Mouse (Mus musculus) ES-Bruce4 (cell line): ENCODE data around the gene Glis1. TPM values are rescaled to one million over a fixed set of nuclear protein-coding genes. Genes with fewer than 3 reads are reported as not detected.
A peak's percentile ranks its signal among the peaks of the same experiment; 100 is the strongest.

Source experiments
- H3K27ac ChIP-seq: 2 replicates; pipeline ENCODE4 v1.5.1; 2012; ENCODE audit warnings: low read length, inconsistent platforms; ENCODE audit not compliant: insufficient read depth
- H3K27me3 ChIP-seq: 2 replicates; pipeline ENCODE4 v1.6.1; 2012; ENCODE audit warnings: mild to moderate bottlenecking, low read length, inconsistent platforms; ENCODE audit not compliant: control insufficient read depth, poor library complexity, insufficient read depth, severe bottlenecking
- H3K36me3 ChIP-seq: 2 replicates; pipeline ENCODE4 v1.6.1; 2012; ENCODE audit warnings: inconsistent platforms, mild to moderate bottlenecking, low read length, moderate library complexity; ENCODE audit not compliant: control insufficient read depth, poor library complexity, insufficient read depth, severe bottlenecking
- H3K4me1 ChIP-seq: one replicate; pipeline ENCODE4 v1.8.1; 2011; ENCODE audit warnings: low read length; ENCODE audit not compliant: control insufficient read depth, insufficient read depth
- H3K4me3 ChIP-seq: 2 replicates; pipeline ENCODE4 v1.5.1; 2011; ENCODE audit warnings: low read depth, mild to moderate bottlenecking, low read length
- H3K9ac ChIP-seq: 2 replicates; pipeline ENCODE4 v1.6.1; 2012; ENCODE audit warnings: low read depth, mild to moderate bottlenecking, inconsistent platforms; ENCODE audit not compliant: poor library complexity, severe bottlenecking
- H3K9me3 ChIP-seq: replicated peaks from 2 replicates; pipeline ENCODE4 v1.6.1; 2012; ENCODE audit warnings: mild to moderate bottlenecking, low read length, inconsistent platforms; ENCODE audit not compliant: control insufficient read depth, poor library complexity, insufficient read depth, severe bottlenecking
- CTCF ChIP-seq: IDR thresholded peaks from one replicate; pipeline ENCODE4 v1.8.1; 2011; ENCODE audit warnings: low read depth, low read length
- EP300 ChIP-seq: IDR thresholded peaks from 2 replicates; pipeline ENCODE4 v1.6.1; 2011; ENCODE audit warnings: low read depth, low read length; ENCODE audit not compliant: insufficient read depth
- POLR2A ChIP-seq: IDR thresholded peaks from one replicate; pipeline ENCODE4 v1.8.1; 2011; ENCODE audit warnings: low read length; ENCODE audit not compliant: insufficient read depth
- polyA plus RNA-seq: library from polyadenylated mRNA; stranded (reverse); fragments of >200 nt; gene quantifications from 2 replicates; pipeline ENCODE4 v1.2.4, GENCODE M21; 2011; ENCODE audit warnings: low read depth; ENCODE audit not compliant: missing spikeins, insufficient read depth, insufficient read length

The Glis1 gene
- polyA plus RNA-seq, 1 experiment, result 0.28 TPM

GRCm38 (mm10) chr4:107652598-107653279 lies 218.3 kb downstream of the Glis1 start:
- Histone ChIP-seq H3K9ac (no peak overlapping the region), H3K9me3 (no peaks in the 10 kb centered on the region), H3K36me3 (no peaks in the 10 kb centered on the region), H3K4me1 (no peaks in the 10 kb centered on the region), H3K27ac (no peak overlapping the region), H3K27me3 (no peaks in the 10 kb centered on the region), H3K4me3 (no peak overlapping the region)
- TF ChIP-seq POLR2A (no peak), EP300 (no peak), CTCF (peak; percentile 76)

- no peaks in the 10 kb centered on the region for H3K27me3 ChIP-seq
- TF ChIP-seq POLR2A (no peak), EP300 (no peak), CTCF (no peak)
- no peak overlapping the region for H3K27ac ChIP-seq
- H3K4me1 ChIP-seq, result no peaks in the 10 kb centered on the region
- H3K9me3 ChIP-seq, result no peaks in the 10 kb centered on the region
- H3K4me3 ChIP-seq, result no peak overlapping the region
- no peak overlapping the region for H3K9ac ChIP-seq
- H3K36me3 ChIP-seq, result no peaks in the 10 kb centered on the region
Measured at GRCm38 (mm10) chr4:107653280-107653643, 218.9 kb downstream of the Glis1 start.

GRCm38 (mm10) chr4:107660649-107661048 lies 226.3 kb downstream of the Glis1 start:
- Histone ChIP-seq H3K27me3 (no peaks in the 10 kb centered on the region), H3K9ac (no peak overlapping the region), H3K4me3 (no peak overlapping the region), H3K9me3 (no peaks in the 10 kb centered on the region), H3K36me3 (no peaks in the 10 kb centered on the region), H3K27ac (no peak overlapping the region), H3K4me1 (no peaks in the 10 kb centered on the region)
- no peak for TF ChIP-seq CTCF
- no peak for TF ChIP-seq EP300
- TF ChIP-seq POLR2A, result no peak

GRCm38 (mm10) chr4:107668514-107668913 lies 234.1 kb downstream of the Glis1 start:
- Histone ChIP-seq H3K27me3 (no peaks in the 10 kb centered on the region), H3K27ac (no peak overlapping the region), H3K9me3 (no peaks in the 10 kb centered on the region), H3K9ac (no peak overlapping the region), H3K4me1 (no peaks in the 10 kb centered on the region), H3K36me3 (no peaks in the 10 kb centered on the region), H3K4me3 (no peak overlapping the region)
- TF ChIP-seq EP300 (no peak), POLR2A (no peak), CTCF (no peak)

- no peak overlapping the region for H3K4me3 ChIP-seq
- H3K9me3 ChIP-seq, result no peaks in the 10 kb centered on the region
- H3K36me3 ChIP-seq, result no peaks in the 10 kb centered on the region
- no peaks in the 10 kb centered on the region for H3K27me3 ChIP-seq
- no peak overlapping the region for H3K27ac ChIP-seq
- no peak overlapping the region for H3K9ac ChIP-seq
- H3K4me1 ChIP-seq, result no peaks in the 10 kb centered on the region
- TF ChIP-seq CTCF (no peak), POLR2A (no peak), EP300 (no peak)
Measured at GRCm38 (mm10) chr4:107670731-107671130, 236.3 kb downstream of the Glis1 start.

GRCm38 (mm10) chr4:107673638-107674321 lies 239.4 kb downstream of the Glis1 start:
- no peaks in the 10 kb centered on the region for H3K4me1 ChIP-seq
- H3K9me3 ChIP-seq, result no peaks in the 10 kb centered on the region
- no peak overlapping the region for H3K9ac ChIP-seq
- H3K4me3 ChIP-seq, result no peak overlapping the region
- no peaks in the 10 kb centered on the region for H3K27me3 ChIP-seq
- H3K27ac ChIP-seq, result no peak overlapping the region
- no peaks in the 10 kb centered on the region for H3K36me3 ChIP-seq
- TF ChIP-seq CTCF (peak; percentile 45), EP300 (no peak), POLR2A (no peak)
